Mouse (Mus musculus) G1E-ER4 (cell line): ENCODE measurements around the gene Mapk1ip1l. TPM values are rescaled to one million over a fixed set of nuclear protein-coding genes. Genes with fewer than 3 reads are reported as not detected.

ENCODE experiments used
- GATA1 ChIP-seq: IDR thresholded peaks from one replicate; pipeline ENCODE4 v1.8.0; 2012; ENCODE audit warnings: low read length, inconsistent platforms
- polyA plus RNA-seq: library from polyadenylated mRNA; stranded (reverse); fragments of >175 nt; gene quantifications from 2 replicates; pipeline ENCODE4 v1.2.3, GENCODE M21; 2012

Mapk1ip1l gene
- polyA plus RNA-seq, 1 experiment: 74.4 TPM

DNA sequence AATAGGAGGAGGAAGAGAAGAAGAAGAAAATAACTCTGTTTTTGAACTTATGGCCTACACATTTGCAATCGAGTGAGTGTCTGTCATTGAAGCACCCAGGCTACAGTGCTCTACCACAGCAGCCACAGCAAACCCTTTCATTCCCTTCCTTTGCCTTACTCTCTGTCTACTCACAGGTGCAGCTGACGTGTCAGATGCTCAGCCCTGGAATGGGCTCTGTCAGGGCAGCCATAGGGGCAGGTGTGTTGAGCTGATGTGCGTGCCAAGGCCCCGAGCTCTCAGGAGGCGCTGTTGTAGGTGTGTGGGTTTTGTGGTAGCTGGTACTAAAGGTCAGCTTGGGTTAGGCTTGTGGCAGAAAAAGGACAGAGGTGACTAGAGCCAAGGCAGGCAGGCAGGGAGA lies 71.7 kb downstream of the Mapk1ip1l start:
- TF ChIP-seq GATA1: no peak

DNA sequence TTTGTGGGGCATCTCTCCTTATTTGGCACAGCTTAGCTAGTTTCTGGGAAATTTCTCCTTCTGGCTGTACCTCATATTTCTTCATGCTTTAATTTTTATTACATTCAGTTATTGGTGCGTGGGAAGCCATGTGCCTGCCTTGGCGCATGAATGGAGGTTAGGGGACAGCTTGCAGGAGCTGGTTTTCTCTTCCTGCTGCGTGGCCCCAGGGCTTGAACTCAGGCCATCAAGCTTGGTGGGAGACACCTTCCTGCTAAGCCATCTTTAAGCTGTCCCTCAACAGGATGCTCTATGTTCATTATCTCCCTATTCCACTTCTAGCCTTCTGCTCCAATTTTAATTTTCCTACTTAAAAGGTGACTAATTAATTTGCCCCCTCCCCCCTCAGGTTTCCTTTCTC lies 72.7 kb downstream of the Mapk1ip1l start:
- TF ChIP-seq GATA1: no peak

DNA sequence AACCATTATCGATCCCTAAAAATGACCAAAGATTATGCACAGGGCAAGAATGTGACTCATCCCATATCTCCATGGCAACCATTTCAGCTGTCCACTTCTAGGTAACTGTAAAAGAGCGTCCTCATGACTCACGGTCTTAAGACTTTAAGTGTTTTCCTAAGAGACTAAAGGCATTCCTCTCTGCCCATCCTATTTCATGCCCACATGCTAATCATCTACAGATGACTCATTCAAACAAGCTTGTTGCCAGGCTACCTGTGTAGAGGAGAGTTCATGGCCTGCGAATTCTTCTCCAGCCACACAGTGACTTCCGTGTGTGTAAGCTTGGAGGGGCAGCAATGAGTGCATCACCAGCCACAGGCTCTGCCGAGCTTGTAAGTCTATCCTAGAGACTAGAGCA lies 73.6 kb downstream of the Mapk1ip1l start:
- no peak for TF ChIP-seq GATA1

Other genes with a start within 250 kb of the Mapk1ip1l start
- gene Gch1, start 108.9 kb upstream of the Mapk1ip1l start, polyA plus RNA-seq: 0.42 and 0.53 TPM in 2 replicates
- 6.5 and 8.5 TPM in 2 replicates for gene Wdhd1, start 21.4 kb upstream of the Mapk1ip1l start, polyA plus RNA-seq
- 2.2 and 2.9 TPM in 2 replicates for gene Socs4, start 21.3 kb upstream of the Mapk1ip1l start, polyA plus RNA-seq
- gene Lgals3, start 69.5 kb downstream of the Mapk1ip1l start, polyA plus RNA-seq: 0.41 and 0.77 TPM in 2 replicates
- 4.0 and 31.8 TPM in 2 replicates for gene Dlgap5, start 120.1 kb downstream of the Mapk1ip1l start, polyA plus RNA-seq
- 25.3 and 30.2 TPM in 2 replicates for gene Fbxo34, start 152.2 kb downstream of the Mapk1ip1l start, polyA plus RNA-seq